Mouse (Mus musculus) liver, embryonic 12.5 days (tissue): ENCODE results near the gene Slc31a2. TPM values are rescaled to one million over a fixed set of nuclear protein-coding genes. Genes with fewer than 3 reads are reported as not detected.
A peak's percentile ranks its signal among the peaks of the same experiment; 100 is the strongest.
"Not testable (repeated sequence)": the region's sequence is repeated elsewhere in the genome, so short reads cannot be mapped to it uniquely, and the experiment has no call there.

Source experiments
- ATAC-seq: fragments of 200-750 bp; cut with Nextera tagmentation; 2 replicates; pipeline ENCODE4 v1.8.0; 2017; ENCODE audit warnings: moderate number of reproducible peaks, mild to moderate bottlenecking, moderate library complexity
- H3K27ac ChIP-seq: fragments of 300-500 bp; sonication (generic); 2 replicates; pipeline ENCODE4 v1.5.1; 2016; ENCODE audit warnings: mild to moderate bottlenecking
- H3K27me3 ChIP-seq: fragments of 300-500 bp; sonication (generic); replicated peaks from 2 replicates; pipeline ENCODE4 v1.6.1; 2016; ENCODE audit warnings: mild to moderate bottlenecking, moderate library complexity
- H3K36me3 ChIP-seq: fragments of 300-500 bp; sonication (generic); 2 replicates; pipeline ENCODE4 v1.6.1; 2016; ENCODE audit warnings: mild to moderate bottlenecking, moderate library complexity
- H3K4me1 ChIP-seq: fragments of 300-500 bp; sonication (generic); 2 replicates; pipeline ENCODE4 v1.6.1; 2016
- H3K4me2 ChIP-seq: fragments of 300-500 bp; sonication (generic); 2 replicates; pipeline ENCODE4 v1.6.1; 2016; ENCODE audit warnings: mild to moderate bottlenecking, moderate library complexity
- H3K4me3 ChIP-seq: fragments of 300-500 bp; sonication (generic); 2 replicates; pipeline ENCODE4 v1.5.1; 2016; ENCODE audit warnings: mild to moderate bottlenecking, moderate library complexity
- H3K9ac ChIP-seq: fragments of 300-500 bp; sonication (generic); 2 replicates; pipeline ENCODE4 v1.6.1; 2016; ENCODE audit warnings: mild to moderate bottlenecking, moderate library complexity
- H3K9me3 ChIP-seq: fragments of 300-500 bp; sonication (generic); replicated peaks from 2 replicates; pipeline ENCODE4 v1.6.1; 2016; ENCODE audit warnings: mild to moderate bottlenecking, moderate library complexity
- WGBS: fragments of 180-500 bp; shearing (Covaris S2); methylation state at CpG from one replicate; pipeline ENCODE4 v1.1.7; 2016; ENCODE audit not compliant: insufficient replicate concordance; 5-methylcytosine and 5-hydroxymethylcytosine counted together
- polyA plus RNA-seq: library from polyadenylated mRNA; unstranded; fragments of >200 nt; fragmentation: Nextera tagmentation; extraction: Ambion mirVana; gene quantifications from 2 replicates; pipeline ENCODE4 v1.2.1, GENCODE M21; 2016

Slc31a2 gene
- polyA plus RNA-seq, 1 experiment from 2014 or later, result 6.8 TPM

DNA sequence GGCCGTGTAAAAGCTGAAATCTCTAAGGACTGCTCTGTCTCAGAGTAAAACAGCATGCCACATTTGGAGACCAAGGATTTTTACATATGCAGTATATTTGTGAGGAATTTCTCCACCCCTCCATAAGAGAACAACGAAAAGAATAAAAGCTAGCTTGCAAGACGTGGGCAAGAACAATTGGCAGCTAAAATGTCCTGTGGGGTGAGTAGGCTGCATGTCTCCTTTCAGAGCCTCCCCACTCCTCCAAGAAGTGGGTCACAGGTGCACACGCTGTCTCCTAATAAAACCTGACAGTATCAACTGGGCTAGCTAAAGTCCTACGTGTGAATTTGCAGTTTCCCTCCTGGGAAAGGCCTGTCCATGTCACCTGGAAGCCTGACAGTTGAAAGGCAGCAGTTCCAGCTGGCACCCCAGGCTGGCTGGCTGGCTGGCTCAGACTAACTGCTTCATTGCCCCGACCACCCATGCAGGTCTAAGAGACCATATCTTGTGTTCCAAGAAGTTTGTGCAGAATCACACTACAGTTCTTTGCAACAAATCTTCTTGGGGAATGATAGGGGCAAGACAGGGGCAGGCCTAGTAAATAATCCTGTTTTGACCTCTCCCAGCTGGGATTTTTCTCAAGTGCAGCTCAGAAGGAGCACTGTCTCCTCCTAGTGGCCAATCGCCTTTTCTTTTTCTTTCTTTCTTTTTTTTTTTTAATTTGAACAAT lies 927 bp downstream of the Slc31a2 start:
- Histone ChIP-seq H3K4me3 (no peak overlapping the region), H3K4me2 (no peak overlapping the region), H3K4me1 (no peaks in the 10 kb centered on the region), H3K9me3 (no peaks in the 10 kb centered on the region), H3K27me3 (no peaks in the 10 kb centered on the region), H3K9ac (no peak overlapping the region), H3K27ac (no peak overlapping the region), H3K36me3 (no peaks in the 10 kb centered on the region)
- no peak for ATAC-seq
- 31% methylated on average over 7 of the region's 7 CpGs for WGBS

GRCm38 (mm10) chr4:62265154-62265836 lies 2.9 kb downstream of the Slc31a2 start:
- no peak overlapping the region for H3K4me3 ChIP-seq
- H3K27ac ChIP-seq, result no peak overlapping the region
- ATAC-seq, result peak; percentile 67; the same call in 1 of the 2 replicates
- no peak overlapping the region for H3K9ac ChIP-seq
- 54% methylated on average over 10 of the region's 10 CpGs for WGBS
- H3K4me2 ChIP-seq, result no peak overlapping the region
- no peaks in the 10 kb centered on the region for H3K36me3 ChIP-seq
- no peaks in the 10 kb centered on the region for H3K9me3 ChIP-seq
- no peaks in the 10 kb centered on the region for H3K4me1 ChIP-seq
- H3K27me3 ChIP-seq, result no peaks in the 10 kb centered on the region

- H3K4me2 ChIP-seq, H3K27me3 ChIP-seq, H3K4me3 ChIP-seq, H3K4me1 ChIP-seq, H3K9ac ChIP-seq, H3K27ac ChIP-seq, H3K36me3 ChIP-seq, ATAC-seq, H3K9me3 ChIP-seq: not testable (repeated sequence)
- WGBS, result 61% methylated on average over 7 of the region's 7 CpGs
These were observed 3.7 kb downstream of the Slc31a2 start for GRCm38 (mm10) chr4:62266016-62266415.

- H3K9me3 ChIP-seq, result no peaks in the 10 kb centered on the region
- H3K27me3 ChIP-seq, result no peaks in the 10 kb centered on the region
- H3K4me1 ChIP-seq, result no peaks in the 10 kb centered on the region
- no peak overlapping the region for H3K4me2 ChIP-seq
- ATAC-seq, result no peak
- no peak overlapping the region for H3K9ac ChIP-seq
- H3K4me3 ChIP-seq, result no peak overlapping the region
- no peak overlapping the region for H3K27ac ChIP-seq
- no peaks in the 10 kb centered on the region for H3K36me3 ChIP-seq
- 55% methylated on average over 10 of the region's 10 CpGs for WGBS
These were observed 4.7 kb downstream of the Slc31a2 start for GRCm38 (mm10) chr4:62267101-62267500.

GRCm38 (mm10) chr4:62272696-62273095 lies 10.3 kb downstream of the Slc31a2 start:
- 65% methylated on average over 10 of the region's 10 CpGs for WGBS
- Histone ChIP-seq H3K27me3 (no peaks in the 10 kb centered on the region), H3K27ac (no peak overlapping the region), H3K36me3 (no peaks in the 10 kb centered on the region), H3K4me1 (peaks cover 9% of the 10 kb centered on the region), H3K9ac (no peak overlapping the region), H3K4me2 (no peak overlapping the region), H3K4me3 (no peak overlapping the region), H3K9me3 (no peaks in the 10 kb centered on the region)
- no peak for ATAC-seq

- no peaks in the 10 kb centered on the region for H3K9me3 ChIP-seq
- 78% methylated on average over 10 of the region's 10 CpGs for WGBS
- no peak overlapping the region for H3K4me2 ChIP-seq
- H3K9ac ChIP-seq, result no peak overlapping the region
- H3K27ac ChIP-seq, result no peak overlapping the region
- H3K4me1 ChIP-seq, result peaks cover 9% of the 10 kb centered on the region
- H3K27me3 ChIP-seq, result no peaks in the 10 kb centered on the region
- no peak for ATAC-seq
- H3K4me3 ChIP-seq, result no peak overlapping the region
- no peaks in the 10 kb centered on the region for H3K36me3 ChIP-seq
These were observed 11.6 kb downstream of the Slc31a2 start for GRCm38 (mm10) chr4:62273916-62274315.

- Histone ChIP-seq H3K36me3 (no peaks in the 10 kb centered on the region), H3K4me2 (peak overlapping the region; percentile 6; the same call in 1 of the 2 replicates), H3K27ac (no peak overlapping the region), H3K27me3 (no peaks in the 10 kb centered on the region), H3K4me3 (no peak overlapping the region), H3K9ac (peak overlapping the region; percentile 24; the same call in 1 of the 2 replicates), H3K9me3 (no peaks in the 10 kb centered on the region), H3K4me1 (peaks cover 9% of the 10 kb centered on the region)
- no peak for ATAC-seq
- 46% methylated on average over 12 of the region's 12 CpGs for WGBS
These were observed 12.6 kb downstream of the Slc31a2 start for GRCm38 (mm10) chr4:62274841-62275536.

DNA sequence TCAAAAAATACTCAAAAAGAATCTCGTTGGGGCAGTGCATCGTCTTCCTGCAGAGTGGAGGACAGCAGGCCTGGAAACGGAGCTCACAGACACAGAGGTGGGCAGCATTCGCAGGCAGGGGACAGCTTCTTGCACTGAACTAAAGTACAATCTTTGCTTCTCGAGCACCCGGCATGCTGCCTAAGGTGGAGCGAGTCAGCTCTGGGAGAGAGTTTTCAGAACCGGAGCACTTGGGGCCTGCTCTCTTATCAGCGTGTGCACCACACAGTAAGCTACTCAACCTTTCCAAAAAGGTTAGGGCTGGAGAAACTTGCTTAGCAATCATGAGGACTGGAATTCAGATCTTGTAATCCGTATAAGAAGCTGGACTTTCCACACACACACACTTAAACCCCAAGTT lies 14.3 kb downstream of the Slc31a2 start:
- Histone ChIP-seq H3K9me3 (no peaks in the 10 kb centered on the region), H3K27ac (no peak overlapping the region), H3K9ac (no peak overlapping the region), H3K4me1 (peaks cover 9% of the 10 kb centered on the region), H3K27me3 (no peaks in the 10 kb centered on the region), H3K36me3 (no peaks in the 10 kb centered on the region), H3K4me3 (no peak overlapping the region), H3K4me2 (no peak overlapping the region)
- 69% methylated on average over 10 of the region's 10 CpGs for WGBS
- ATAC-seq, result no peak

DNA sequence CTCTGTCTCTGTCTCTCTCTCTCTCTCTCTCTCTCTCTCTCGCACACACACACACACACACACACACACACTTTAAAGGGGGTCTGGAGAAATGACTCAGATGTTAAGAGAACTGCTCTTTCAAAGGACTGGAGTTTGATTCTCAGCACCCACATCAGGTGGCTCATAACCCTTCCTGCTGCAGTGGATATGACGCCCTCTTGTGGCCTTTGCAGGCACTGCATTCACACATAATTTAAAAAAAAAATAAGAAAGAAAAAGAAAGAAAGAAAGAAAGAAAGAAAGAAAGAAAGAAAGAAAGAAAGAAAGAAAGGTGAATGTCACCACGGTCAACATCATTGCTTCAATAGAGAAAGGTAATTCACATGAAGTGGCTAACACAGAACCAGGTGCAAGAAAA lies 14.9 kb downstream of the Slc31a2 start:
- no peak overlapping the region for H3K4me2 ChIP-seq
- 52% methylated on average over 3 of the region's 3 CpGs for WGBS
- peaks cover 9% of the 10 kb centered on the region for H3K4me1 ChIP-seq
- no peaks in the 10 kb centered on the region for H3K9me3 ChIP-seq
- H3K27me3 ChIP-seq, result no peaks in the 10 kb centered on the region
- H3K27ac ChIP-seq, result no peak overlapping the region
- no peak overlapping the region for H3K9ac ChIP-seq
- H3K36me3 ChIP-seq, result no peaks in the 10 kb centered on the region
- no peak overlapping the region for H3K4me3 ChIP-seq
- no peak for ATAC-seq

DNA sequence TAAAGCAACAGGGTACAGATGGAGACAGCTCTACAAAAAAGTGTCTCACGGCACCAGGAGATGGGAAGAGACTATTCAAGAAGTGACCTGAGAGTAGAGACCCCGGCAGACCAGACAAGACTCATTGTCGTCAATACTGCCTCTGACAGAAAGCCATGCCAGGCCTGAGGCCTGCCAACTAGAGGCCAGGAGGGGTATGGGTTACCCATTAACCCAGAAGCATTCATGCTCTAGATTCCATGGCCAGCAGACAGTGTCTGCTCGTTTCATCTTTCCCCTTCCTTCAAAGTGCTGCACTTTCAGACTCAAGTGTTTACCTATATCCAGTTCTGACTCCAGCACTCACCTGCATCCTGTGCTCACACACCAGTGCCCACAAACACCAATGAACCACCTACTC lies 15.7 kb downstream of the Slc31a2 start:
- Histone ChIP-seq H3K9me3 (no peaks in the 10 kb centered on the region), H3K4me1 (peaks cover 9% of the 10 kb centered on the region), H3K4me2 (no peak overlapping the region), H3K27me3 (no peaks in the 10 kb centered on the region), H3K36me3 (no peaks in the 10 kb centered on the region), H3K27ac (no peak overlapping the region), H3K9ac (no peak overlapping the region), H3K4me3 (no peak overlapping the region)
- no peak for ATAC-seq
- WGBS, result 70% methylated on average over 4 of the region's 4 CpGs

- Histone ChIP-seq H3K9me3 (no peaks in the 10 kb centered on the region), H3K27ac (no peak overlapping the region), H3K4me1 (no peaks in the 10 kb centered on the region; the same call in 1 of the 2 replicates), H3K4me3 (no peak overlapping the region), H3K27me3 (no peaks in the 10 kb centered on the region), H3K36me3 (no peaks in the 10 kb centered on the region), H3K9ac (no peak overlapping the region), H3K4me2 (no peak overlapping the region)
- WGBS, result 41% methylated on average over 5 of the region's 5 CpGs
- no peak for ATAC-seq
These were observed 19.0 kb downstream of the Slc31a2 start for GRCm38 (mm10) chr4:62281319-62281718.

- no peaks in the 10 kb centered on the region for H3K9me3 ChIP-seq
- no peak overlapping the region for H3K4me3 ChIP-seq
- no peak for ATAC-seq
- H3K27me3 ChIP-seq, result no peaks in the 10 kb centered on the region
- H3K9ac ChIP-seq, result no peak overlapping the region
- H3K36me3 ChIP-seq, result no peaks in the 10 kb centered on the region
- H3K27ac ChIP-seq, result no peak overlapping the region
- H3K4me2 ChIP-seq, result no peak overlapping the region
- peaks cover 11% of the 10 kb centered on the region for H3K4me1 ChIP-seq
- WGBS, result 68% methylated on average over 7 of the region's 7 CpGs
These were observed 20.6 kb downstream of the Slc31a2 start for GRCm38 (mm10) chr4:62282969-62283368.
